In the genomic region with DNA sequence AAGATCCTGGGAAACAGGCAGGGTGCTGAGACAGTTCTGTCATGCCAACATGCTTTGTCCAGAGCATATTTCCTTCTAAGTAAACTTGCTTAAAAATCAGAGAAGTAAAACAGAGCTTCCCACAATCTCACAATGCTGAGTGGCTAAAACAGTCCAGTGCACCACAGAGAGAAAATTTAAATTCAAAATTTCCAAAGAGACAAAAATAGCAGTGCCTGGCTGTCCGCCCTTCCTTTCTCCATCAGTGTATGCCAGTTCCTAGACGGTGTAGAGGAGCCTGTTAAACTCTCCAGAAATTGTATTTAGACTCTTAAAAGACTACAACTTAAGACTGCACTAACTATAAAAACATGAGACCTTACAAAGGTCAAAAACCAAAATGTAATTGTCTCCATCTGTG, we compare ENCODE assay signal across 31 mouse cellular contexts.
A peak's percentile ranks its signal among the peaks of the same experiment; 100 is the strongest.
DNase-seq lines count a peak whose midpoint lies in the region; ATAC-seq and TF ChIP-seq lines count a peak whose summit lies in the region.
"Had no signal": no experiment of that assay in that cellular context is flagged by ENCODE, and none has a peak within 500 bp of the region (broad histone marks: within the 10 kb centered on the region; RNA-seq: fewer than 3 reads in every experiment).

No protein-coding gene starts in this region.

- no peak overlapping the region for H3K4me2 ChIP-seq in forebrain, postnatal 0 days (ENCODE audit: low read depth)
- H3K4me2 ChIP-seq in forebrain, embryonic 14.5 days (ENCODE audit: low read length) = no peak overlapping the region
- no peak overlapping the region for H3K4me2 ChIP-seq in forebrain, embryonic 12.5 days
- H3K4me2 ChIP-seq: embryonic facial prominence, embryonic 13.5 days; forebrain, embryonic 13.5 days; heart, embryonic 13.5 days; limb, embryonic 13.5 days; liver, embryonic 13.5 days; midbrain, embryonic 11.5 days; neural tube, embryonic 15.5 days had no signal

- WGBS in forebrain, postnatal 0 days = 61% methylated on average over 2 of the region's 2 CpGs
- WGBS in forebrain, embryonic 14.5 days = 80% methylated on average over 2 of the region's 2 CpGs
- WGBS in forebrain, embryonic 12.5 days = 91% methylated on average over 2 of the region's 2 CpGs

- no peaks in the 10 kb centered on the region for H3K9me3 ChIP-seq in forebrain, postnatal 0 days (ENCODE audit: low read length)
- H3K9me3 ChIP-seq in forebrain, embryonic 14.5 days (replicated peaks; ENCODE audit: control insufficient read depth, low read length) = no peaks in the 10 kb centered on the region
- no peaks in the 10 kb centered on the region for H3K9me3 ChIP-seq in forebrain, embryonic 12.5 days
- H3K9me3 ChIP-seq: embryonic facial prominence, embryonic 13.5 days; forebrain, embryonic 13.5 days; heart, embryonic 13.5 days; limb, embryonic 13.5 days; liver, embryonic 13.5 days; neural tube, embryonic 15.5 days had no signal

- H3K4me1 ChIP-seq in forebrain, postnatal 0 days (ENCODE audit: insufficient read depth) = no peaks in the 10 kb centered on the region
- no peaks in the 10 kb centered on the region for H3K4me1 ChIP-seq in forebrain, embryonic 14.5 days (ENCODE audit: control insufficient read depth, insufficient read depth, low read length)
- H3K4me1 ChIP-seq in forebrain, embryonic 12.5 days = no peaks in the 10 kb centered on the region
- H3K4me1 ChIP-seq: embryonic facial prominence, embryonic 13.5 days; forebrain, embryonic 13.5 days; heart, embryonic 13.5 days; limb, embryonic 13.5 days; liver, embryonic 13.5 days; neural tube, embryonic 15.5 days had no signal

- peak; percentile 7 for DNase-seq in forebrain, postnatal 0 days
- no peak for DNase-seq in forebrain, embryonic 14.5 days (ENCODE audit: low spot score)
- peak; percentile 5 to 6 for DNase-seq in frontal cortex, postnatal 14 days (ENCODE audit: low spot score in 2 of 2)
- peak; percentile 6 to 87 for DNase-seq in left cerebral cortex, postnatal 25 days (ENCODE audit: low spot score in 2 of 2)
- DNase-seq in right cerebral cortex, postnatal 25 days = peak; percentile 3
- no peak for DNase-seq in kidney, adult 11 months
- no peak for DNase-seq in spleen, adult 18-20 months
- DNase-seq: adrenal gland, adult 8-10 months; cerebellum, adult 18-20 months; cerebellum, postnatal 25 days; embryo, embryonic 11 days; gastrocnemius, adult 2 months; heart, adult 2 months; heart, postnatal 14 days; kidney, adult 2 months; kidney, postnatal 14 days; layer of hippocampus, postnatal 36 days; liver, embryonic 13.5 days; lung, adult 2 months; lung, postnatal 14 days; thymus, postnatal 14 days had no signal

- intact Hi-C loops in left cerebral cortex, postnatal 25 days (cut with DNase I) = no loop called here

- H3K4me3 ChIP-seq in forebrain, postnatal 0 days (ENCODE audit: low read depth, low read length) = no peak overlapping the region
- no peak overlapping the region for H3K4me3 ChIP-seq in forebrain, embryonic 14.5 days (ENCODE audit: low read depth, low read length)
- H3K4me3 ChIP-seq in forebrain, embryonic 12.5 days (replicated peaks) = no peak overlapping the region
- H3K4me3 ChIP-seq: embryonic facial prominence, embryonic 13.5 days; erythroblast, embryonic 14.5 days; forebrain, embryonic 13.5 days; gastrocnemius, adult 2 months; heart, adult 2 months; heart, embryonic 13.5 days; limb, embryonic 13.5 days; liver, embryonic 13.5 days; neural tube, embryonic 15.5 days had no signal

- no peaks in the 10 kb centered on the region for H3K27me3 ChIP-seq in forebrain, postnatal 0 days (ENCODE audit: insufficient read depth, low read length)
- no peaks in the 10 kb centered on the region for H3K27me3 ChIP-seq in forebrain, embryonic 14.5 days (replicated peaks; ENCODE audit: control insufficient read depth, insufficient read depth, low read length)
- H3K27me3 ChIP-seq in forebrain, embryonic 12.5 days = no peaks in the 10 kb centered on the region
- H3K27me3 ChIP-seq: embryonic facial prominence, embryonic 13.5 days; forebrain, embryonic 13.5 days; heart, embryonic 13.5 days; limb, embryonic 13.5 days; liver, embryonic 13.5 days; neural tube, embryonic 15.5 days had no signal

- H3K27ac ChIP-seq in forebrain, postnatal 0 days (ENCODE audit: low read depth, low read length) = no peak overlapping the region
- no peak overlapping the region for H3K27ac ChIP-seq in forebrain, embryonic 14.5 days (ENCODE audit: low read depth, low read length)
- H3K27ac ChIP-seq in forebrain, embryonic 12.5 days = no peak overlapping the region
- H3K27ac ChIP-seq: embryonic facial prominence, embryonic 13.5 days; forebrain, embryonic 13.5 days; gastrocnemius, adult 2 months; heart, adult 2 months; heart, embryonic 13.5 days; hindbrain, postnatal 0 days; limb, embryonic 13.5 days; liver, embryonic 13.5 days; neural tube, embryonic 15.5 days had no signal

- no peak for ATAC-seq in forebrain, postnatal 0 days
- ATAC-seq in forebrain, embryonic 14.5 days = no peak
- no peak for ATAC-seq in forebrain, embryonic 12.5 days (ENCODE audit: low FRiP score)
- ATAC-seq: activated CD4-positive, CD25-positive, alpha-beta regulatory T cell, adult 4 months; forebrain, embryonic 13.5 days; hindbrain, postnatal 0 days had no signal

- TF ChIP-seq CTCF in forebrain, postnatal 0 days (IDR thresholded peaks at IDR 0.05; ENCODE audit: low read depth) = no peak

- H3K36me3 ChIP-seq in forebrain, postnatal 0 days (ENCODE audit: insufficient read depth) = no peaks in the 10 kb centered on the region
- H3K36me3 ChIP-seq in forebrain, embryonic 14.5 days (ENCODE audit: control insufficient read depth, insufficient read depth, low read length) = no peaks in the 10 kb centered on the region
- no peaks in the 10 kb centered on the region for H3K36me3 ChIP-seq in forebrain, embryonic 12.5 days (replicated peaks)
- H3K36me3 ChIP-seq: embryonic facial prominence, embryonic 13.5 days; heart, embryonic 13.5 days; limb, embryonic 13.5 days; liver, embryonic 13.5 days; neural tube, embryonic 15.5 days had no signal

- H3K9ac ChIP-seq in forebrain, postnatal 0 days = no peak overlapping the region
- H3K9ac ChIP-seq in forebrain, embryonic 14.5 days (ENCODE audit: low read length) = no peak overlapping the region
- H3K9ac ChIP-seq in forebrain, embryonic 12.5 days = no peak overlapping the region
- H3K9ac ChIP-seq: embryonic facial prominence, embryonic 13.5 days; forebrain, embryonic 13.5 days; heart, embryonic 13.5 days; limb, embryonic 13.5 days; liver, embryonic 13.5 days; neural tube, embryonic 15.5 days had no signal

Comparison
In these comparisons a context has a peak if more than half of its experiments do, and no peak if none do; other contexts are left out.
1. DNase-seq: peak in forebrain, postnatal 0 days (single experiment), frontal cortex, postnatal 14 days (2 of 2), left cerebral cortex, postnatal 25 days (2 of 2) and right cerebral cortex, postnatal 25 days (single experiment); none in forebrain, embryonic 14.5 days (single experiment), kidney, adult 11 months (single experiment) and spleen, adult 18-20 months (0 of 2).